Mouse (Mus musculus): Measurements from ENCODE around the gene Mmp2. TPM values are rescaled to one million over a fixed set of nuclear protein-coding genes. Genes with fewer than 3 reads are reported as not detected.

The Mmp2 gene
- polyA plus RNA-seq, 1 experiment, result 18.1 TPM

DNA sequence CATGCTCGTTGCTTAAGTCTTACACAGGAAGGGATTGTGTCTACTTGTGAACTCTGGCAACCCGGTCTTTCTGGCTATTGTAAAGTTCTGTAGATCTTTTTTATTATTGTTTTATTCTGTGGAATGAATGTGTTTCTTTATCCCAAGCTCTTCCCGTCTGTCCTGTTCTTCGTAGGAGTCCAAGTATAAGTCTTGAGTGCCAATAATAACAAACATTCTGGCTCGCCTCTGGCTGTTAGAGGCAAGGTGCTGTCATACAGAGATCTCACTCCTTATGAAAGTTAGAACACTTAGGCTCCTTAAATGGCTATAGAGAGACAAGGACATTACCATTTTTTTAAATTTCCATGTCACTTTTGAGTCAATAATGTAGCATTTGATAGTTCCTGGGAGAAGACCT, 69.5 kb downstream of the Mmp2 start:
- Histone ChIP-seq H3K27me3 (ENCODE audit: control insufficient read depth, insufficient read depth, insufficient read length) (no peaks in the 10 kb centered on the region), H3K36me3 (ENCODE audit: control insufficient read depth, insufficient read depth) (no peaks in the 10 kb centered on the region), H3K4me3 (ENCODE audit: insufficient read depth, poor library complexity, severe bottlenecking) (no peak overlapping the region), H3ac (ENCODE audit: control insufficient read depth, insufficient read length, low read depth) (no peak overlapping the region), H3K79me3 (ENCODE audit: low read depth) (no peaks in the 10 kb centered on the region), H3K79me2 (ENCODE audit: control insufficient read depth, insufficient read depth) (no peaks in the 10 kb centered on the region)
- TF ChIP-seq CEBPB (IDR thresholded peaks at IDR 0.05; ENCODE audit: low read depth) (no peak), MAX (IDR thresholded peaks at IDR 0.05) (no peak), USF1 (IDR thresholded peaks at IDR 0.05; ENCODE audit: low read depth) (no peak), MYOD1 (IDR thresholded peaks at IDR 0.05; ENCODE audit: control insufficient read depth, insufficient read length, low read depth) (no peak)

DNA sequence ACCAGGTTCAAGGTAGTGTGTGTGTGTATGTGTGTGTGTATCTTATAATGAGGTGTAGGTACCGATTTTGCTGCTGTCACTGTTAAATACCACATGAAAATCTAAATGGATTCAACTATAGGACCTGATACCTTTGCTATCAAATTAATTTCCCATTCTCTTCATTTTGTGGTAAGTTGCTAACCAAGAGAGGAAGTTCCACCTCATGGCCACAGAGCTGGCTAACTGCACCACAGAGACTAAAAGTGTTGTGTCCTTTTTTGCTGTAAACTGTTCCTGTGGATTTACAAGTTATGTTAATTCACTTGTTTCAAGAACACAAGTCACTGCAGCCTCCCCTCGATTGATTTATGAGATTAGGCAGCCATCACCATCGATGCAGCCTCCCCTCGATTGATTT, 70.7 kb downstream of the Mmp2 start:
- Histone ChIP-seq H3K27me3 (ENCODE audit: control insufficient read depth, insufficient read depth, insufficient read length) (no peaks in the 10 kb centered on the region), H3ac (ENCODE audit: control insufficient read depth, insufficient read length, low read depth) (no peak overlapping the region), H3K79me3 (ENCODE audit: low read depth) (no peaks in the 10 kb centered on the region), H3K79me2 (ENCODE audit: control insufficient read depth, insufficient read depth) (no peaks in the 10 kb centered on the region), H3K4me3 (ENCODE audit: insufficient read depth, poor library complexity, severe bottlenecking) (no peak overlapping the region), H3K36me3 (ENCODE audit: control insufficient read depth, insufficient read depth) (no peaks in the 10 kb centered on the region)
- no peak for TF ChIP-seq USF1 (IDR thresholded peaks at IDR 0.05; ENCODE audit: low read depth)
- no peak for TF ChIP-seq CTCF (IDR thresholded peaks at IDR 0.05; ENCODE audit: control insufficient read depth, insufficient read depth, insufficient read length)
- TF ChIP-seq MAX (IDR thresholded peaks at IDR 0.05), result no peak
- TF ChIP-seq MYOG (IDR thresholded peaks at IDR 0.05; ENCODE audit: control insufficient read depth, extremely low read depth, insufficient read length), result no peak
- TF ChIP-seq CEBPB (IDR thresholded peaks at IDR 0.05; ENCODE audit: low read depth), result no peak
- TF ChIP-seq FOSL1 (IDR thresholded peaks at IDR 0.05; ENCODE audit: insufficient read depth, low read length, poor library complexity, severe bottlenecking), result no peak
- TF ChIP-seq MYOD1 (IDR thresholded peaks at IDR 0.05; ENCODE audit: control insufficient read depth, insufficient read length, low read depth), result no peak

DNA sequence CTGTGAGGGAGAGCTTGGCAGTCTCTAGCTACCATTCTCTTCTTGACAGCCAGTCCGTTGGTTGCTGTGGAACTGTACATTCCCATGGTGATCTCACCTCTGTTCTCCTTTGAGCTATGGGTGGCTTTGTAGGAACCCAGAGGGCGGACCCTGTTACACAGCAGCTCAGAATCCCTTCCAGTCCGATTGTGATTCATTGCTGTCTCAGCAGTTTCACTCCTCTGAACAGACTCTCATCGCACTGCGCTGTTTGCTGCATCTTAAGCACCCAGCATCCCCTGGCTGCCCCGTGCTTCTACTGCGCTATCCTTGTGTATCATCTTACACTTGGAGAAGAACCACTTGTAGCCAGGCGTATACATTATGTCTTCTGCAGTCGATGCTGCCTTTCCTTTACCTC, 72.5 kb downstream of the Mmp2 start:
- no peaks in the 10 kb centered on the region for H3K79me3 ChIP-seq (ENCODE audit: low read depth)
- no peaks in the 10 kb centered on the region for H3K36me3 ChIP-seq (ENCODE audit: control insufficient read depth, insufficient read depth)
- no peak overlapping the region for H3ac ChIP-seq (ENCODE audit: control insufficient read depth, insufficient read length, low read depth)
- no peaks in the 10 kb centered on the region for H3K27me3 ChIP-seq (ENCODE audit: control insufficient read depth, insufficient read depth, insufficient read length)
- TF ChIP-seq USF1 (IDR thresholded peaks at IDR 0.05; ENCODE audit: low read depth) (no peak), FOSL1 (IDR thresholded peaks at IDR 0.05; ENCODE audit: insufficient read depth, low read length, poor library complexity, severe bottlenecking) (no peak), MYOG (IDR thresholded peaks at IDR 0.05; ENCODE audit: control insufficient read depth, extremely low read depth, insufficient read length) (no peak), CEBPB (IDR thresholded peaks at IDR 0.05; ENCODE audit: low read depth) (no peak), CTCF (IDR thresholded peaks at IDR 0.05; ENCODE audit: control insufficient read depth, insufficient read depth, insufficient read length) (no peak), MAX (IDR thresholded peaks at IDR 0.05) (no peak), MYOD1 (IDR thresholded peaks at IDR 0.05; ENCODE audit: control insufficient read depth, insufficient read length, low read depth) (no peak)
- no peak overlapping the region for H3K4me3 ChIP-seq (ENCODE audit: insufficient read depth, poor library complexity, severe bottlenecking)
- H3K79me2 ChIP-seq (ENCODE audit: control insufficient read depth, insufficient read depth), result no peaks in the 10 kb centered on the region

DNA sequence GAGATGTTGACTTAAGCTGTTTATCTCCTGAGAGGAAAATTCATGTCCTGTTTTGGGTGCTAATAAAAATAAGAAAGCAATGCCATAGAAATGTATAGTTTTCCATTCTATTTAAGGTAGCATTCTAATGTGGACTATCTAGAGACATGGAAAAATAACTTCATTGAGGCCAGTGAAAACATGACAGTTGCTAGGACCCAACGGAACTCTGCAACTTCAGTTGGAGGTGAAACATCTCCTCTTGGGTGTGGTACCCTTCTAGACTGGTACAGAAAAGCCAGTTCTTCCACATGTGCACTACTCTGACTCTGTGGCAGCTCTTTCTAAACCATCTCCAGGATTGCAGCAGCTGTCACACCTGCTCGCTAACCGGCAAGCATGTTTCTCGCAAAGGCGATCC, 74.0 kb downstream of the Mmp2 start, which contains the start of gene Capns2:
TSS of gene Capns2 (plus strand) at position 301 of the 400 bp plus-strand sequence.
- Histone ChIP-seq H3K4me3 (ENCODE audit: insufficient read depth, poor library complexity, severe bottlenecking) (no peak within 1 kb of the TSS), H3K27me3 (ENCODE audit: control insufficient read depth, insufficient read depth, insufficient read length) (no peaks in the 10 kb centered on the region), H3K36me3 (ENCODE audit: control insufficient read depth, insufficient read depth) (no peaks in the 10 kb centered on the region), H3ac (ENCODE audit: control insufficient read depth, insufficient read length, low read depth) (no peak within 1 kb of the TSS), H3K79me2 (ENCODE audit: control insufficient read depth, insufficient read depth) (no peaks in the 10 kb centered on the region), H3K79me3 (ENCODE audit: low read depth) (no peaks in the 10 kb centered on the region)
- TF ChIP-seq MYOG (IDR thresholded peaks at IDR 0.05; ENCODE audit: control insufficient read depth, extremely low read depth, insufficient read length) (no peak), MAX (IDR thresholded peaks at IDR 0.05) (no peak), USF1 (IDR thresholded peaks at IDR 0.05; ENCODE audit: low read depth) (no peak), CTCF (IDR thresholded peaks at IDR 0.05; ENCODE audit: control insufficient read depth, insufficient read depth, insufficient read length) (no peak), FOSL1 (IDR thresholded peaks at IDR 0.05; ENCODE audit: insufficient read depth, low read length, poor library complexity, severe bottlenecking) (no peak), MYOD1 (IDR thresholded peaks at IDR 0.05; ENCODE audit: control insufficient read depth, insufficient read length, low read depth) (no peak), CEBPB (IDR thresholded peaks at IDR 0.05; ENCODE audit: low read depth) (no peak)

DNA sequence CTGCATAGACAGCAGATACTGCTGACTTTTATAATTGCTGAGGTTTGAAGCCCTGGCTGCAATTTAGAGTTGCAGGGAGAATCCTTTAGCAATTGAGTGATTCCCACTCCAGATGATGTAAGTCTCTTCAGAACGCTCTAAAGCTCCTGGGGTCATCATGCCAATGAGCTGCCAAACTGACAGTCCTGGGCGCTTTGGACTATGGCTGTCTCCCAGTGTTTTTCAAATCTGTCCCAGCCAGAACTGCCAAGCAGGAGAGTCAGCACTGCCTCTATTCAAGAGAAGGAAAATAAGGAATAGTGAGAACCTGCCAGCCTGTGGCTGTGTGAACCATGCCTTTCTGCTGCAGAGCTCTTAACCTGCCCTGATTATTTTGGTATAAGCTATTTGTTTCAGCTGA, 75.9 kb downstream of the Mmp2 start:
- H3ac ChIP-seq (ENCODE audit: control insufficient read depth, insufficient read length, low read depth), result no peak overlapping the region
- H3K36me3 ChIP-seq (ENCODE audit: control insufficient read depth, insufficient read depth), result no peaks in the 10 kb centered on the region
- H3K4me3 ChIP-seq (ENCODE audit: insufficient read depth, poor library complexity, severe bottlenecking), result no peak overlapping the region
- no peak for TF ChIP-seq MYOG (IDR thresholded peaks at IDR 0.05; ENCODE audit: control insufficient read depth, extremely low read depth, insufficient read length)
- no peak for TF ChIP-seq MAX (IDR thresholded peaks at IDR 0.05)
- TF ChIP-seq FOSL1 (IDR thresholded peaks at IDR 0.05; ENCODE audit: insufficient read depth, low read length, poor library complexity, severe bottlenecking), result no peak
- no peak for TF ChIP-seq MYOD1 (IDR thresholded peaks at IDR 0.05; ENCODE audit: control insufficient read depth, insufficient read length, low read depth)
- no peak for TF ChIP-seq USF1 (IDR thresholded peaks at IDR 0.05; ENCODE audit: low read depth)
- TF ChIP-seq CTCF (IDR thresholded peaks at IDR 0.05; ENCODE audit: control insufficient read depth, insufficient read depth, insufficient read length), result no peak
- no peak for TF ChIP-seq CEBPB (IDR thresholded peaks at IDR 0.05; ENCODE audit: low read depth)
- no peaks in the 10 kb centered on the region for H3K79me3 ChIP-seq (ENCODE audit: low read depth)
- H3K27me3 ChIP-seq (ENCODE audit: control insufficient read depth, insufficient read depth, insufficient read length), result no peaks in the 10 kb centered on the region
- no peaks in the 10 kb centered on the region for H3K79me2 ChIP-seq (ENCODE audit: control insufficient read depth, insufficient read depth)

Other genes starting within 250 kb of the Mmp2 start
- gene Irx6, start 153.0 kb upstream of the Mmp2 start, polyA plus RNA-seq (2012; fragmentation: generic; extraction: Trizol), result not detected
- gene Lpcat2, start 28.0 kb downstream of the Mmp2 start, polyA plus RNA-seq (2012; fragmentation: generic; extraction: Trizol), result 0.01 TPM
- not detected for gene Capns2, start 74.1 kb downstream of the Mmp2 start, polyA plus RNA-seq (2012; fragmentation: generic; extraction: Trizol)
- gene Slc6a2, start 132.8 kb downstream of the Mmp2 start, polyA plus RNA-seq (2012; fragmentation: generic; extraction: Trizol), result not detected
- 0.01 TPM for gene Ces1a, start 220.9 kb downstream of the Mmp2 start, polyA plus RNA-seq (2012; fragmentation: generic; extraction: Trizol)